Mouse (Mus musculus): Measurements from ENCODE around the gene Cacna1c.

DNA sequence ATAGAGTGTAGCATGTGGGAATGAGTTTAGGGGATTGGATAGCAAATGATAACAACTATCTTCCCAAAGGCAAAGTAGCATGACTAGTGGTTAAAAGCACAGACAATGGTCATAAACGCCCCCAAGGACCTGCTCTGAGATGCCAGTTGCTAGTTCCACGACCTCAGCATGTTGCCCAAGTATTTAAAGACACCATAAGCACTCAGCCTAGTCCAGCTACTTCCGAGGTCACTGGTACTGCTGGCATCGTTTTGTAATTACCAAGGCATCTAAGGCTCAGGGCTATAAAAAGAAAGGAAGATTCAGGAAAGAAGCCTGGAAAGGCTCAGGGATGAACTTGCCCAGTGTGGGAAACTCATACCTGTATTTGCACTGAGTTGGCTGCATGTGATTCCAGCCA, 127.6 kb downstream of the Cacna1c start:
- TF ChIP-seq CTCF (conservative IDR thresholded peaks at IDR 0.05; ENCODE audit: low read length), result no peak
- TF ChIP-seq NANOG (IDR thresholded peaks at IDR 0.05; ENCODE audit: borderline replicate concordance, low read length), result no peak
